Mouse (Mus musculus) spleen, adult 2 months (tissue): Measurements from ENCODE around the gene Matk.

ENCODE experiments used
- CTCF ChIP-seq: fragments of 200-500 bp; IDR thresholded peaks from 2 replicates; pipeline ENCODE4 v1.5.1; 2011; ENCODE audit warnings: mild to moderate bottlenecking, inconsistent platforms; ENCODE audit not compliant: insufficient read depth, insufficient read length, insufficient replicate concordance; ENCODE audit errors: extremely low read depth
- POLR2A ChIP-seq: fragments of 200-500 bp; IDR thresholded peaks from 2 replicates; pipeline ENCODE4 v1.6.1; 2011; ENCODE audit warnings: low read depth, low read length, inconsistent platforms

- TF ChIP-seq CTCF (no peak), POLR2A (no peak)
Measured at GRCm38 (mm10) chr10:81295185-81295584, 42.5 kb downstream of the Matk start.
